Mouse (Mus musculus) heart, postnatal 0 days (tissue): ENCODE measurements around the gene Cdk8. TPM values are rescaled to one million over a fixed set of nuclear protein-coding genes. Genes with fewer than 3 reads are reported as not detected.

Experiments
- ATAC-seq: fragments of 200-750 bp; cut with Nextera tagmentation; 2 replicates; pipeline ENCODE4 v1.8.0; 2017; ENCODE audit warnings: low read depth, moderate number of reproducible peaks, moderate library complexity; ENCODE audit not compliant: insufficient read depth
- DNase-seq: peaks from one replicate; pipeline ENCODE4 v3.0.0-alpha.2; 2016; ENCODE audit warnings: low spot score
- H3K27ac ChIP-seq: fragments of 300-500 bp; sonication (generic); 2 replicates; pipeline ENCODE4 v1.5.1; 2014; ENCODE audit warnings: low read depth, mild to moderate bottlenecking
- H3K27me3 ChIP-seq: fragments of 300-500 bp; sonication (generic); 2 replicates; pipeline ENCODE4 v1.6.1; 2014; ENCODE audit warnings: low read length, mixed read lengths; ENCODE audit not compliant: control insufficient read depth, insufficient read depth
- H3K36me3 ChIP-seq: fragments of 300-500 bp; sonication (generic); replicated peaks from 2 replicates; pipeline ENCODE4 v1.6.1; 2014; ENCODE audit warnings: low read length, mixed read lengths; ENCODE audit not compliant: control insufficient read depth, insufficient read depth
- H3K4me1 ChIP-seq: fragments of 300-500 bp; sonication (generic); 2 replicates; pipeline ENCODE4 v1.6.1; 2014; ENCODE audit warnings: antibody characterized with exemption; ENCODE audit not compliant: control insufficient read depth, insufficient read depth
- H3K4me2 ChIP-seq: fragments of 300-500 bp; sonication (generic); 2 replicates; pipeline ENCODE4 v1.6.1; 2014; ENCODE audit warnings: low read depth, mild to moderate bottlenecking, low read length, moderate library complexity
- H3K4me3 ChIP-seq: fragments of 300-500 bp; sonication (generic); 2 replicates; pipeline ENCODE4 v1.5.1; 2014; ENCODE audit warnings: low read depth, low read length
- H3K9ac ChIP-seq: fragments of 300-500 bp; sonication (generic); replicated peaks from 2 replicates; pipeline ENCODE4 v1.6.1; 2014; ENCODE audit warnings: low read depth, low read length, mixed read lengths
- H3K9me3 ChIP-seq: fragments of 300-500 bp; sonication (generic); replicated peaks from 2 replicates; pipeline ENCODE4 v1.6.1; 2016; ENCODE audit warnings: low read length; ENCODE audit not compliant: control insufficient read depth
- CTCF ChIP-seq: IDR thresholded peaks from 2 replicates; pipeline ENCODE4 v1.5.1; 2016; ENCODE audit warnings: antibody characterized with exemption, control low read depth, low read depth
- EP300 ChIP-seq: IDR thresholded peaks from 2 replicates; pipeline ENCODE4 v1.6.1; 2016; ENCODE audit warnings: antibody characterized with exemption, low read depth
- WGBS: fragments of 180-500 bp; shearing (Covaris S2); extraction: QIAGEN DNeasy Blood & Tissue Kit; methylation state at CpG from one replicate; pipeline ENCODE4 v1.1.7; 2014; 5-methylcytosine and 5-hydroxymethylcytosine counted together
- polyA plus RNA-seq: library from polyadenylated mRNA; unstranded; fragments of >200 nt; fragmentation: Nextera tagmentation; extraction: Ambion mirVana; gene quantifications from 2 replicates; pipeline ENCODE4 v1.2.1, GENCODE M21; 2015
- total RNA-seq: library from RNA; depleted of rRNA; stranded (reverse); fragments of >200 nt; gene quantifications from 2 replicates; pipeline ENCODE4 v1.2.3, GENCODE M21; 2014; ENCODE audit warnings: low replicate concordance; rRNA removed

Gene Cdk8
- total and polyA plus RNA-seq, 2 experiments from 2014 or later: 6.2 to 23.6 TPM

- ATAC-seq (no peak), DNase-seq (no peak)
These were observed 114.1 kb downstream of the Cdk8 start for GRCm38 (mm10) chr5:146344911-146345686.

GRCm38 (mm10) chr5:146347081-146347480 is 116.1 kb downstream of the Cdk8 start:
- DNase-seq (no peak), ATAC-seq (no peak)
- Histone ChIP-seq H3K4me1 (no peaks in the 10 kb centered on the region), H3K27me3 (no peaks in the 10 kb centered on the region), H3K4me3 (no peak overlapping the region), H3K9ac (no peak overlapping the region), H3K36me3 (no peaks in the 10 kb centered on the region), H3K9me3 (no peaks in the 10 kb centered on the region), H3K4me2 (no peak overlapping the region), H3K27ac (no peak overlapping the region)
- TF ChIP-seq EP300 (no peak), CTCF (no peak)
- WGBS: 72% methylated on average over 6 of the region's 6 CpGs

More at GRCm38 (mm10) chr5:146344911-146345686, 114.1 kb downstream of the Cdk8 start:
- no peaks in the 10 kb centered on the region for H3K4me1 ChIP-seq
- H3K9me3 ChIP-seq: no peaks in the 10 kb centered on the region
- H3K36me3 ChIP-seq: no peaks in the 10 kb centered on the region
- H3K27ac ChIP-seq: no peak overlapping the region
- no peak overlapping the region for H3K4me2 ChIP-seq
- no peak overlapping the region for H3K9ac ChIP-seq
- no peaks in the 10 kb centered on the region for H3K27me3 ChIP-seq
- TF ChIP-seq EP300 (no peak), CTCF (no peak)
- WGBS: 85% methylated on average over 12 of the region's 12 CpGs
- no peak overlapping the region for H3K4me3 ChIP-seq

GRCm38 (mm10) chr5:146349183-146349582 is 118.2 kb downstream of the Cdk8 start:
- H3K4me2 ChIP-seq: no peak overlapping the region
- WGBS: 61% methylated on average over 3 of the region's 3 CpGs
- no peaks in the 10 kb centered on the region for H3K27me3 ChIP-seq
- H3K4me1 ChIP-seq: no peaks in the 10 kb centered on the region
- ATAC-seq (no peak), DNase-seq (no peak)
- H3K9ac ChIP-seq: no peak overlapping the region
- no peak for TF ChIP-seq EP300
- no peak for TF ChIP-seq CTCF
- H3K4me3 ChIP-seq: no peak overlapping the region
- H3K36me3 ChIP-seq: no peaks in the 10 kb centered on the region
- H3K9me3 ChIP-seq: no peaks in the 10 kb centered on the region
- H3K27ac ChIP-seq: no peak overlapping the region

GRCm38 (mm10) chr5:146350784-146351183 is 119.8 kb downstream of the Cdk8 start:
- no peaks in the 10 kb centered on the region for H3K36me3 ChIP-seq
- TF ChIP-seq EP300: no peak
- no peak for TF ChIP-seq CTCF
- no peaks in the 10 kb centered on the region for H3K4me1 ChIP-seq
- no peak overlapping the region for H3K4me3 ChIP-seq
- WGBS: 79% methylated on average over 11 of the region's 11 CpGs
- DNase-seq (no peak), ATAC-seq (no peak)
- H3K9ac ChIP-seq: no peak overlapping the region
- no peaks in the 10 kb centered on the region for H3K9me3 ChIP-seq
- no peak overlapping the region for H3K4me2 ChIP-seq
- no peaks in the 10 kb centered on the region for H3K27me3 ChIP-seq
- no peak overlapping the region for H3K27ac ChIP-seq

- ATAC-seq (no peak), DNase-seq (no peak)
- no peaks in the 10 kb centered on the region for H3K27me3 ChIP-seq
- H3K36me3 ChIP-seq: no peaks in the 10 kb centered on the region
- WGBS: 78% methylated on average over 7 of the region's 7 CpGs
- TF ChIP-seq EP300 (no peak), CTCF (no peak)
- no peak overlapping the region for H3K27ac ChIP-seq
- H3K4me1 ChIP-seq: no peaks in the 10 kb centered on the region
- no peak overlapping the region for H3K4me2 ChIP-seq
- no peaks in the 10 kb centered on the region for H3K9me3 ChIP-seq
- H3K9ac ChIP-seq: no peak overlapping the region
- H3K4me3 ChIP-seq: no peak overlapping the region
These were observed 121.0 kb downstream of the Cdk8 start for GRCm38 (mm10) chr5:146352006-146352405.

Other genes starting within 250 kb of the Cdk8 start
- not detected in 2 replicates for gene Cyp3a25, start 221.6 kb upstream of the Cdk8 start, total RNA-seq
- not detected in 2 replicates for gene Cyp3a25, start 221.6 kb upstream of the Cdk8 start, polyA plus RNA-seq
- gene Cyp3a59, start 152.0 kb upstream of the Cdk8 start, total RNA-seq: not detected in 2 replicates
- not detected in 2 replicates for gene Cyp3a59, start 152.0 kb upstream of the Cdk8 start, polyA plus RNA-seq
- not detected in 2 replicates for gene Gm5565, start 70.7 kb upstream of the Cdk8 start, total RNA-seq
- gene Gm5565, start 70.7 kb upstream of the Cdk8 start, polyA plus RNA-seq: not detected in 2 replicates
- gene Gm6309, start 60.5 kb upstream of the Cdk8 start, total RNA-seq: not detected in 2 replicates
- gene Gm6309, start 60.5 kb upstream of the Cdk8 start, polyA plus RNA-seq: not detected in 2 replicates
- gene 1700001J03Rik, start 45.9 kb upstream of the Cdk8 start, total RNA-seq: not detected in 2 replicates
- not detected in 2 replicates for gene 1700001J03Rik, start 45.9 kb upstream of the Cdk8 start, polyA plus RNA-seq
- 31.1 and 36.3 TPM in 2 replicates for gene Rnf6, start 9.7 kb upstream of the Cdk8 start, total RNA-seq
- gene Rnf6, start 9.7 kb upstream of the Cdk8 start, polyA plus RNA-seq: 38.5 and 41.4 TPM in 2 replicates
- gene Wasf3, start 153.8 kb downstream of the Cdk8 start, total RNA-seq: 0.23 TPM in 1 of 2 replicates, not detected in the other
- 0.08 and 0.11 TPM in 2 replicates for gene Wasf3, start 153.8 kb downstream of the Cdk8 start, polyA plus RNA-seq